Mouse (Mus musculus) liver, postnatal 0 days (tissue): Measurements from ENCODE around the gene Flt1.

Source experiments
- CTCF ChIP-seq: sonication (generic); IDR thresholded peaks from 2 replicates; pipeline ENCODE4 v1.5.1; 2016; ENCODE audit warnings: antibody characterized with exemption, low read depth
- EP300 ChIP-seq: IDR thresholded peaks from 2 replicates; pipeline ENCODE4 v1.6.1; 2016; ENCODE audit warnings: antibody characterized with exemption, low read depth, mild to moderate bottlenecking

- TF ChIP-seq EP300 = no peak
- TF ChIP-seq CTCF = no peak
Measured at GRCm38 (mm10) chr5:147539815-147540214, 186.0 kb downstream of the Flt1 start.
